15 mouse cellular contexts compared by ENCODE assay signal in genomic region chr13:18306506-18307145, GRCm38 (mm10).
"Had no signal": no experiment of that assay in that cellular context is flagged by ENCODE, and none has a peak within 500 bp of the region (broad histone marks: within the 10 kb centered on the region; RNA-seq: fewer than 3 reads in every experiment).

No protein-coding gene starts in this region.

- H3K9ac ChIP-seq: liver, embryonic 13.5 days; liver, embryonic 15.5 days; liver, postnatal 0 days; lung, embryonic 14.5 days; neural tube, embryonic 13.5 days; neural tube, embryonic 15.5 days had no signal

- DNase-seq: liver, embryonic 13.5 days; liver, postnatal 0 days; lung, embryonic 14.5 days; lung, postnatal 10 days; lung, postnatal 4 days; midbrain, embryonic 14.5 days; right cerebral cortex, adult 18-20 months; thymus, adult 2 months; thymus, postnatal 25 days; thymus, postnatal 4 days had no signal

- H3K4me2 ChIP-seq: liver, embryonic 13.5 days; liver, embryonic 15.5 days; lung, embryonic 14.5 days; neural tube, embryonic 13.5 days; neural tube, embryonic 15.5 days had no signal

- H3K27ac ChIP-seq: liver, embryonic 13.5 days; liver, embryonic 15.5 days; midbrain, embryonic 10.5 days; neural tube, embryonic 13.5 days; neural tube, embryonic 15.5 days had no signal

- H3K4me1 ChIP-seq: liver, embryonic 13.5 days; liver, embryonic 15.5 days; midbrain, embryonic 10.5 days had no signal

- ATAC-seq: liver, postnatal 0 days had no signal

- H3K4me3 ChIP-seq: liver, embryonic 13.5 days; liver, embryonic 15.5 days; midbrain, embryonic 10.5 days; myocyte; neural tube, embryonic 13.5 days; neural tube, embryonic 15.5 days had no signal

- H3K36me3 ChIP-seq: liver, embryonic 13.5 days; liver, embryonic 15.5 days; midbrain, embryonic 10.5 days; neural tube, embryonic 13.5 days; neural tube, embryonic 15.5 days had no signal

- H3K27me3 ChIP-seq: liver, embryonic 13.5 days; liver, embryonic 15.5 days; neural tube, embryonic 13.5 days; neural tube, embryonic 15.5 days had no signal

- H3K9me3 ChIP-seq: liver, embryonic 13.5 days; liver, embryonic 15.5 days; midbrain, embryonic 10.5 days; neural tube, embryonic 13.5 days; neural tube, embryonic 15.5 days had no signal
